Mouse (Mus musculus): Measurements from ENCODE around the gene Flnc. TPM values are rescaled to one million over a fixed set of nuclear protein-coding genes. Genes with fewer than 3 reads are reported as not detected.

Gene Flnc
- polyA plus RNA-seq, 1 experiment from 2014 or later = 5.1 TPM

DNA sequence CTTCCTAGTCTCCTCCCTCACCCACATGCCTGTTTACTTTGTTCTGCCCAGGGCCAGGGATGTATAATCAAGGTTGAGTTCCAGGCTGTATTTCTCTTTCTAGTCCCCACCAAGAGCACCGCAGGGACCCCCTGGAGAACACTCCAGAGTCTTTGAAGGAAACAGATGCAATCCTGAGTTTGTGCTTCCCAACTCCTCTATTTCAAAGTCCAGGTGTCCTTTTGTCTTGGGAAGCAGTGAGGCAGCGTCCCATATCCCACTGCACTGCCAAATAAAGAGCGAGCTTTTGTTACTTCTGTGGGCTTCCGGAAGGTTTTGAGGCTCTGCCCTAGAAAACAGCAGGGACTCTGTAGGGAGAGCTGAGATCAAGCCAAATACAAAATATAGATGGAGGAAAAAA is 33.2 kb upstream of the Flnc start:
- 74% methylated on average over 4 of the region's 4 CpGs for WGBS
- Histone ChIP-seq H3K9ac (no peak overlapping the region), H3K9me3 (no peaks in the 10 kb centered on the region), H3K4me3 (no peak overlapping the region), H3K4me1 (replicated peaks) (peaks cover 17% of the 10 kb centered on the region), H3K27ac (replicated peaks) (no peak overlapping the region), H3K4me2 (no peak overlapping the region), H3K36me3 (no peaks in the 10 kb centered on the region), H3K27me3 (no peaks in the 10 kb centered on the region)
- ATAC-seq (ENCODE audit: low FRiP score, low read depth) = no peak

DNA sequence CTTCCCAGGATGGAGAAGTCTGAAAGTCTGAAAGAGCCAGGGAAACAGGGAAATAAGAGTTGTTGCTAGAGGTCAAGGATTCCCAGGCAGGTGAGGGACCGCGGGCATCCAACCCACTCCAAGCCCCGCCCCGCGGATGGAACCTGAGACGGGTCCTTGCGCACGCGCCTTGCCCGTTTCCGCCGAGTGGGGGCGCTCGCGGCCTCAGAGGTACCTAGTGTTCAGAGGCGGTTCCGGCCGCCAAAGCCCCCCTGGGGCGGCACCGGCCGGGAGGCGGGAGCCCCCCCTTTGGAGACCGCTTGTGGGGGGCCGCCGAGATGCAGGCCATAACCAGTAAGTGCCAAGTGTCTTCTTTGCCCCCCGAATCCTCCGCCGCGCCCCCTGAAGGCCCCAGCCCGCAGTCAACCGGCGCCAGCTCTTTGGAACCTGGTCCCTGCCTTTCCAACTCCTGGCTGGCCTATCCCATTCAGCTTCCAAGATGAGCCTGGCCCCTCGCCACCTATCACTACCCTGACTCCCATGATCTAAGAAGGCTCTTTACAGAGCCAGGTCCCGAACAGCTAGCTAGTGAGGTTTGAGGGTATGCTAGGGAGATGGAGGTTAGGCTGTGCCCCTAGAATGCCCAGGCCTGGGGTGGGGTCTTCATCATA is 30.2 kb upstream of the Flnc start:
- Histone ChIP-seq H3K4me3 (no peak overlapping the region), H3K36me3 (peaks cover 5% of the 10 kb centered on the region; the same call in 1 of the 2 replicates), H3K9ac (no peak overlapping the region), H3K4me2 (peak overlapping the region; percentile 36), H3K4me1 (replicated peaks) (no peaks in the 10 kb centered on the region), H3K9me3 (no peaks in the 10 kb centered on the region), H3K27me3 (no peaks in the 10 kb centered on the region), H3K27ac (replicated peaks) (no peak overlapping the region)
- WGBS = 10% methylated on average over 34 of the region's 34 CpGs
- no peak for ATAC-seq (ENCODE audit: low FRiP score, low read depth)

DNA sequence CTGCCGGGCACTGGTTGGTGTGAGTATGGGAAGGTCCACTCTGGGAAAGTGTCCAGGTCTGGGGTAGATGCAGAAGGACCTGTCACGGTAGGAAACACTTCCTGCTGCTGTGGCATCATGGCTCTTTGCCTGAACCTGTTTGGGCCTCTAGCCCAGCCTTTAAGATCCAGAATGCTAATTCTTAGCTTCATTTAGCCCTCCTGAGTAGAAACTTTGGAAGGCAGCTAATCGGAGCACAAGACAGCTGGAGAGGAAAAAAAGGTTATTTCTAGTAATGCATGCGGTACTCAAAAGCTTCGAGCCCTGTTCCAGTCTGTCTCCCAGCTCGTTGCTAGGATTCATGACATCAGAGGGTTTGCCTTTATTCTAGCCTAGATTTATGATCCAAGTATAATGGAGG is 26.6 kb upstream of the Flnc start:
- Histone ChIP-seq H3K4me2 (no peak overlapping the region), H3K9me3 (no peaks in the 10 kb centered on the region), H3K4me3 (no peak overlapping the region), H3K27me3 (no peaks in the 10 kb centered on the region), H3K4me1 (replicated peaks) (no peaks in the 10 kb centered on the region), H3K9ac (no peak overlapping the region), H3K36me3 (peaks cover 21% of the 10 kb centered on the region), H3K27ac (replicated peaks) (0 out of 2 replicates have a peak overlapping the region, but pooled peaks have one; percentile 11)
- 55% methylated on average over 6 of the region's 6 CpGs for WGBS
- ATAC-seq (ENCODE audit: low FRiP score, low read depth) = no peak

DNA sequence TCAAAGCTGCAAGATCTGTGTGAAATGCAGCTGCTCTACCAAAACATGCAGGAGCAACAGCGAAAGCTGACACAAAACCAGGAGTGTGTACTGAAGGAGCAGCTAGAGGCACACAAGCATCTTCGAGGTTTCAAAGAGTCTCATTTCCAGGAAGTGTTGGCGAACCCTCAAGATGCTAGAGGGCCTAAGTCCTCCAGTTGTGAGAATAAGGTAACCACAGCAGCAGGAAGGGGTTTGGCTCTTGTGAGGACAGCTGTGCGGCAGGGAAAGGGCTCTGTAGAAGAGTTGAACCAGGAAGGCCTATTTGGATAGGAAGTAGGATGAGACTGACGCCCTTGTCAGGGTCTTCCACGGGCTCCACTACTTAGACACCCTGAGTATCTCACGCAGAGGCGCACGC is 17.6 kb upstream of the Flnc start:
- 90% methylated on average over 9 of the region's 9 CpGs for WGBS
- H3K27me3 ChIP-seq = no peaks in the 10 kb centered on the region
- no peak overlapping the region for H3K4me2 ChIP-seq
- peaks cover 27% of the 10 kb centered on the region for H3K36me3 ChIP-seq
- no peak overlapping the region for H3K4me3 ChIP-seq
- H3K27ac ChIP-seq (replicated peaks) = no peak overlapping the region
- no peak for ATAC-seq (ENCODE audit: low FRiP score, low read depth)
- H3K9ac ChIP-seq = no peak overlapping the region
- H3K9me3 ChIP-seq = no peaks in the 10 kb centered on the region
- H3K4me1 ChIP-seq (replicated peaks) = no peaks in the 10 kb centered on the region

DNA sequence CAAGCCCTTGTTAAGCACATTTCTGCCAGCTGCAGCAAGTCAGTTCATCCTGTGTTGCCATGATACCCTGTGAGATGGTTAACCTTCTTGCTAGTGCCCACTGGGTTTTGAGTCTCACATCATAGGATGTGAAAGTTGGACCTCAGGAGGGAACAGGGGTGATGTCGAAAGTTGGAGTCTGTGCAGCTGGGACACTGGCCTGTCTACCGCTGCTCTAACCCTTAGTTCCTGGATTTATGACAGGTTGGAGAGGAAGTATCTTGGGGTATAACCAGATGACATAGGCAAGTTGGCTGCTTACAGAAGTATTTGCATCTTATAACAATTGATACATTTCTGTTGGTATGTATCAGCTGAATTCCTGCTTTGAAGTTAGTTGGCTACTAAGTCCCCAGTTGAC is 12.5 kb upstream of the Flnc start:
- Histone ChIP-seq H3K9ac (no peak overlapping the region), H3K36me3 (peaks cover 7% of the 10 kb centered on the region; the same call in 1 of the 2 replicates), H3K9me3 (no peaks in the 10 kb centered on the region), H3K4me1 (replicated peaks) (no peaks in the 10 kb centered on the region), H3K27ac (replicated peaks) (no peak overlapping the region), H3K27me3 (no peaks in the 10 kb centered on the region), H3K4me2 (no peak overlapping the region), H3K4me3 (no peak overlapping the region)
- WGBS = 90% methylated on average over 2 of the region's 2 CpGs
- no peak for ATAC-seq (ENCODE audit: low FRiP score, low read depth)

DNA sequence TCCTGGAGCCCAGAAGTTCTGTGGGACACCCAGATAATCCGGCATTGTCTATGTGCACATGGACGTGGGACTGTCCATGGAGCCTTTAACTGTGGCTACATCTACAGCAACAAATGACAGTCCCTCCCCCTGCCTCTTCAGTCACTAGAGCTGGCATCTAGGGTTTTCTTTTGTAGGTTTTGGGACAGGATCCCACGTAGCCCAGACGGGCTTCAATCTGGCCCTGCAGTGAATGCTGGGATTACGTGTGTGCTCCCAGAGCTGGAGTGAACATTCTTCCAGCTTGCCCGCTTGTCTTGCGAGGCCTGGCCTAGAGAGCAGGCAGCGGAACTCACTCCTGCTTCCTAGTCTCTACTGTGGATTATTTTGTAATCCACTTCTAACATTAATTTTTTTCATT is 7.9 kb upstream of the Flnc start:
- H3K9me3 ChIP-seq = no peaks in the 10 kb centered on the region
- H3K36me3 ChIP-seq = peaks cover 4% of the 10 kb centered on the region; the same call in 1 of the 2 replicates
- H3K4me2 ChIP-seq = no peak overlapping the region
- no peaks in the 10 kb centered on the region for H3K4me1 ChIP-seq (replicated peaks)
- H3K9ac ChIP-seq = no peak overlapping the region
- no peak overlapping the region for H3K27ac ChIP-seq (replicated peaks)
- H3K4me3 ChIP-seq = no peak overlapping the region
- ATAC-seq (ENCODE audit: low FRiP score, low read depth) = no peak
- WGBS = 86% methylated on average over 8 of the region's 8 CpGs
- no peaks in the 10 kb centered on the region for H3K27me3 ChIP-seq

DNA sequence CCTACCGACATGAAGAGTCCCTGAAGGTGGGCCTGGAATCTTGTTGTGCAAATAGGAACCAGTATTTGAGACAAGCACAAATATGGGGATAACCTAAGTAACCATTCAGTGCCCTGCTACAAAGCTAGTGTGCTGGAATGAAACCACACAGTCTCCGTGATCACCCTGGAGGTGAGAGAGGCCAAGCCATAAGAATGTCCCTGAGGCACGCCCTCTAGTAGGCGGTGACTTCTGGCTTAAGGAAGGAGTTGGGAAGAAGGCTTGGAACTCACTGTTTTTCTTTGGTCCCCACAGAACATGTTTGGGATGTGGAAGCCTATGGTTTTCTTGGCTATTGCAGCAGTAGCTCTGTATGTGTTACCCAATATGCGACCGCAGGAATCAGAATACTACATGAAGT is 6.7 kb upstream of the Flnc start:
- peaks cover under 1% of the 10 kb centered on the region; the same call in 1 of the 2 replicates for H3K27me3 ChIP-seq
- H3K36me3 ChIP-seq = peaks cover 4% of the 10 kb centered on the region; the same call in 1 of the 2 replicates
- H3K4me2 ChIP-seq = no peak overlapping the region
- peaks cover 1% of the 10 kb centered on the region; the same call in 1 of the 2 replicates for H3K4me1 ChIP-seq (replicated peaks)
- no peaks in the 10 kb centered on the region for H3K9me3 ChIP-seq
- H3K9ac ChIP-seq = no peak overlapping the region
- no peak overlapping the region for H3K4me3 ChIP-seq
- ATAC-seq (ENCODE audit: low FRiP score, low read depth) = no peak
- WGBS = 78% methylated on average over 6 of the region's 6 CpGs
- H3K27ac ChIP-seq (replicated peaks) = no peak overlapping the region

DNA sequence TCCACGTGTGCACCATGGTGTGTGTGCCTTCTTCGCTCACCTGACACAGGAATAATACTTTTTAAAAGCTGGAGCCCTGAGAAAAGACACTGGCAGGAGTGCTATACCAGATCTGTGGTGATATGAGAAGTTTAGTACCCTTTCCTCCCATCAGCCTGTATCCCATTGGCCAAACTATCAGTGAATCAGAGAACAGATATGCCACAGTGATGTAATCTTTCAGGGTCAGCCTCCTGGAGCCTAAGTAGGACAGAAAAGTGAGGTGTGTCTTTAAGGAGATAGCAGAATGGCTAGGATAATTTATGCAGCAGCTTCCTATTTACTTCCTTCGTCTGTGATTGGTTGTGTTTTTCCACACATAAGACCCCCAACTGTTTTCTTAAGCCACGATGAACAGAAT is 4.9 kb upstream of the Flnc start:
- H3K9me3 ChIP-seq = no peaks in the 10 kb centered on the region
- H3K27me3 ChIP-seq = peaks cover 16% of the 10 kb centered on the region
- H3K4me1 ChIP-seq (replicated peaks) = peaks cover 14% of the 10 kb centered on the region
- H3K4me3 ChIP-seq = no peak overlapping the region
- no peak overlapping the region for H3K9ac ChIP-seq
- H3K36me3 ChIP-seq = no peaks in the 10 kb centered on the region
- H3K4me2 ChIP-seq = no peak overlapping the region
- H3K27ac ChIP-seq (replicated peaks) = no peak overlapping the region
- ATAC-seq (ENCODE audit: low FRiP score, low read depth) = no peak
- 55% methylated on average over 4 of the region's 4 CpGs for WGBS

DNA sequence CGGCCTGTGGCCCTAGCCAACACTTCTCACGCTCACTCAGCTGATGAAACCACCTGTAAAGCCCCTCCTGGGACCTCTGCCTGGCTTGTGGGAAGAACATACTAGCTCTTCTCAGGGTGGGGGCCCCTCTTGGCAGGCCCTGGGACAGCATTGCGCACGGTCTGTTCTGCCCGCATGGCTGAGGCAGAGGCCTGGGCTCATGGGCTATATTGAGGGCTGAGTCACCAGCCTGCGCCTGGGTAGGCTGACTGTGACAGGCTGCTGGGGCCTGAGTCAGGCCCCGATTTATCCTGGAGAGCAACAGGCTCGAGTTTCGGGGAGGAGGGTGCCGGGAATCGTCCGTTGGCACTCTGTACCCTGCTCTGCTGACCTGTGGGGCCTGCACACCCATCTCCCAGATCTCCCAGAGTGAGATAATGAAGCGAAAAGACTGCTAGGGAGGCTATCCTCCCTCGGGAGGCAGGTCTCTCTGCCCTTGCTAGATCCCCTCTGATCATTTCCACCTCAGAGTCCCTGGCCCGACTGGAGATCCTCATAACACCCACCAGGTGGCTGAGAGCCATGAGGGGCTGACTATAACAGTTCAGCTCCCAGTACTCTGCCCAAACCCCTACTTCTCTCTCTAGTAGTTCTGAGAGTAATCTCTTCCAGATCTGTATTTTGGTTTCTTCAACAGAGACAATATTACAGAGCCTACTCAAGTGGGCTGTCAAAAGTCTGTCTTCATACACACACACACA is 2.2 kb upstream of the Flnc start:
- WGBS = 44% methylated on average over 15 of the region's 15 CpGs
- H3K4me3 ChIP-seq = no peak overlapping the region
- ATAC-seq (ENCODE audit: low FRiP score, low read depth) = no peak
- no peak overlapping the region for H3K27ac ChIP-seq (replicated peaks)
- H3K4me2 ChIP-seq = no peak overlapping the region
- H3K36me3 ChIP-seq = no peaks in the 10 kb centered on the region
- no peaks in the 10 kb centered on the region for H3K9me3 ChIP-seq
- H3K9ac ChIP-seq = no peak overlapping the region
- peaks cover 37% of the 10 kb centered on the region for H3K27me3 ChIP-seq
- H3K4me1 ChIP-seq (replicated peaks) = peaks cover 40% of the 10 kb centered on the region

DNA sequence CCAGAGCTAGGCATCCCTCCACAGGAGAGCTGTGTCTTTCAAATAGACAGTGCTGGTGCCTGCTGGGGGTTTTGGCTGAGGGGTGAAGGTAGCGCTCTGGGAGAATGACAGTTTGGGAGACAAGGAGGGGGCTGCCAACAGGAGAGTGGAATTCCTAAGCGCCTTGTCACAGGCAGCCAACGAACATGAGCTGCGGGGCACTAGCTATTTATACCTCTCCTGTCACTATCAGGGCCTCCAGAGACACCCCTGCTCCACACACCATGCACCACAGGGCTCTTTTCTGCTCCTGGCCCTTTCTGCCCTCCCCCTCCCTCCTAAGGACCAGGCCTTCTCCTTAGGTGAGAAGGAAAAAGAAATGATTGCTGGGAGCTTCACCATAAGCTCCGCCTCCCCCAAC is 1.6 kb upstream of the Flnc start:
- no peak overlapping the region for H3K4me3 ChIP-seq
- WGBS = 19% methylated on average over 5 of the region's 5 CpGs
- no peaks in the 10 kb centered on the region for H3K9me3 ChIP-seq
- H3K4me1 ChIP-seq (replicated peaks) = peaks cover 46% of the 10 kb centered on the region
- ATAC-seq (ENCODE audit: low FRiP score, low read depth) = no peak
- H3K27ac ChIP-seq (replicated peaks) = no peak overlapping the region
- H3K36me3 ChIP-seq = no peaks in the 10 kb centered on the region
- H3K9ac ChIP-seq = no peak overlapping the region
- H3K4me2 ChIP-seq = no peak overlapping the region
- H3K27me3 ChIP-seq = peaks cover 37% of the 10 kb centered on the region

DNA sequence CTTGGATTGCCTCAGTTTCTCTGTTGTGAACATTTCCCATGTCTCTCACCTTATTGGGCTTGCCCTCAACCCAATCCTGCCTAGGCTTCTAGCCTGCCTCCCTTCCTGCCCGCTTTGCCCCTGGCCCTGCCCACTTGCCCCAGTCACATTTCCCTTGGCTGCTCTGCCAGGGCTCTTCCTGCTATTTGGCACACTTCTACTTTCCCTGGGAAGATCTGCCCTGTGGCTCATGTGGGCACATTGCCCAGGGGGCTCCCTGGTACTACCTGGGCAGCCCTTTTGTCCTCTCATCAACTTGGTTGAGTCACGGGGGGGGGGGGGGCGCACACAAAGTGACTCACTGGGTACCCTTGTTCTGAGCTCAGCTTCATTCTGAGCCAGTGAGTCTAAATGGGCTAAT is 900 bp upstream of the Flnc start:
- H3K9me3 ChIP-seq = no peaks in the 10 kb centered on the region
- H3K4me3 ChIP-seq = no peak overlapping the region
- no peaks in the 10 kb centered on the region for H3K36me3 ChIP-seq
- WGBS = 30% methylated on average over 3 of the region's 3 CpGs
- H3K4me2 ChIP-seq = no peak overlapping the region
- peaks cover 49% of the 10 kb centered on the region for H3K4me1 ChIP-seq (replicated peaks)
- H3K27me3 ChIP-seq = peaks cover 37% of the 10 kb centered on the region
- no peak for ATAC-seq (ENCODE audit: low FRiP score, low read depth)
- H3K9ac ChIP-seq = no peak overlapping the region
- H3K27ac ChIP-seq (replicated peaks) = no peak overlapping the region

DNA sequence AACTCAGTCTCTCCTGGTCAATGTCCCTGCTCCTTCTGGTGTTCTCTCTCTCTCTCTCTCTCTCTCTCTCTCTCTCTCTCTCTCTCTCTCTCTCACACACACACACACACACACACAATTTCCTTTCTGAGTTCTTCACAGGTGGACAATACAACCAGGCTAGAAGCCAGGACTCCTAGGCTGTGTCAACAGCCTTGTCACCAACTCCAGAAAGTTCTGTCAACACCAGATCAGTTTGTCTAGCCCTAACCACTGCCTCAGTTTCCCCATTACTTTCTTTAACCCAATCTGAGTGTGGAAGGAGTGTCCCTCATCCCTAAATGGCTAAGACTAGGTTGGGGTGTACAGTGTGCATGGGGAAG is 399 bp upstream of the Flnc start:
- no peak for ATAC-seq (ENCODE audit: low FRiP score, low read depth)
- H3K36me3 ChIP-seq = no peaks in the 10 kb centered on the region
- no peak overlapping the region for H3K27ac ChIP-seq (replicated peaks)
- peaks cover 49% of the 10 kb centered on the region for H3K4me1 ChIP-seq (replicated peaks)
- no peak overlapping the region for H3K9ac ChIP-seq
- peak overlapping the region; percentile 44 for H3K4me3 ChIP-seq
- peaks cover 37% of the 10 kb centered on the region for H3K27me3 ChIP-seq
- H3K4me2 ChIP-seq = peak overlapping the region; percentile 81
- no peaks in the 10 kb centered on the region for H3K9me3 ChIP-seq

Data from hindbrain, embryonic 15.5 days (tissue).